Mouse (Mus musculus): Measurements from ENCODE around the gene Slit3.

GRCm38 (mm10) chr11:35082297-35082696 is 38.7 kb upstream of the Slit3 start:
- no peak for TF ChIP-seq GATA1 (IDR thresholded peaks at IDR 0.05; ENCODE audit: low read length)
- TF ChIP-seq TAL1 (IDR thresholded peaks at IDR 0.05; ENCODE audit: low read length), result no peak
